Mouse (Mus musculus): ENCODE measurements around the gene Gm21900. TPM values are rescaled to one million over a fixed set of nuclear protein-coding genes. Genes with fewer than 3 reads are reported as not detected.
"Not testable (repeated sequence)": the region's sequence is repeated elsewhere in the genome, so short reads cannot be mapped to it uniquely, and the experiment has no call there.

Gm21900 gene
- not detected in 2 replicates for polyA plus RNA-seq (2016; fragmentation: Nextera tagmentation; extraction: Ambion mirVana)

GRCm38 (mm10) chrY:10616061-10616460, at the start of gene Gm21900:
Gene Gm21900, plus strand, starts transcription at chrY:10616361.
- H3K4me1 ChIP-seq; ATAC-seq (ENCODE audit: low FRiP score, low read depth); H3K36me3 ChIP-seq; H3K27ac ChIP-seq (replicated peaks); H3K9ac ChIP-seq (replicated peaks); H3K9me3 ChIP-seq; H3K4me3 ChIP-seq; H3K27me3 ChIP-seq; H3K4me2 ChIP-seq (replicated peaks): not testable (repeated sequence)
- 79% methylated on average over 4 of the region's 4 CpGs for WGBS

- not testable (repeated sequence) for H3K4me3 ChIP-seq; ATAC-seq (ENCODE audit: low FRiP score, low read depth)
- WGBS, result 72% methylated on average over 9 of the region's 25 CpGs
Observed at GRCm38 (mm10) chrY:10643516-10643915, 27.4 kb downstream of the Gm21900 start.

More at GRCm38 (mm10) chrY:10643516-10643915, 27.4 kb downstream of the Gm21900 start:
- H3K4me2 ChIP-seq (replicated peaks); H3K36me3 ChIP-seq; H3K27me3 ChIP-seq; H3K27ac ChIP-seq (replicated peaks); H3K9me3 ChIP-seq; H3K4me1 ChIP-seq; H3K9ac ChIP-seq (replicated peaks): not testable (repeated sequence)

Other genes starting within 250 kb of the Gm21900 start
- not detected in 2 replicates for gene Gm28510, start 203.6 kb upstream of the Gm21900 start, polyA plus RNA-seq (2016; fragmentation: Nextera tagmentation; extraction: Ambion mirVana)
- gene Gm20737, start 80.3 kb upstream of the Gm21900 start, polyA plus RNA-seq (2016; fragmentation: Nextera tagmentation; extraction: Ambion mirVana), result not detected in 2 replicates
- gene Gm21775, start 62.9 kb upstream of the Gm21900 start, polyA plus RNA-seq (2016; fragmentation: Nextera tagmentation; extraction: Ambion mirVana), result not detected in 2 replicates
- not detected in 2 replicates for gene Gm20777, start 136.1 kb downstream of the Gm21900 start, polyA plus RNA-seq (2016; fragmentation: Nextera tagmentation; extraction: Ambion mirVana)